Mouse (Mus musculus): ENCODE results near the gene Olfr328. TPM values are rescaled to one million over a fixed set of nuclear protein-coding genes. Genes with fewer than 3 reads are reported as not detected.

Gene Olfr328
- 0.04 TPM in 1 of 2 replicates, not detected in the other for polyA plus RNA-seq (2015; fragmentation: Nextera tagmentation; extraction: Ambion mirVana)

GRCm38 (mm10) chr11:58555536-58555935 lies at the start of gene Olfr328:
Gene Olfr328, minus strand, starts transcription at chr11:58555636.
- no peaks in the 10 kb centered on the region for H3K27me3 ChIP-seq (ENCODE audit: control insufficient read depth, insufficient read depth, low read length)
- no peaks in the 10 kb centered on the region for H3K4me1 ChIP-seq (replicated peaks; ENCODE audit: control insufficient read depth, insufficient read depth)
- WGBS: 83% methylated on average over 1 of the region's 1 CpGs
- TF ChIP-seq EP300 (optimal IDR thresholded peaks at IDR 0.05) (no peak), CTCF (IDR thresholded peaks at IDR 0.05; ENCODE audit: low read depth) (no peak)
- no peak within 1 kb of the TSS for H3K27ac ChIP-seq (replicated peaks)
- no peaks in the 10 kb centered on the region for H3K9me3 ChIP-seq (ENCODE audit: control insufficient read depth, low read length)
- ATAC-seq (ENCODE audit: low FRiP score, low TSS enrichment) (no peak), DNase-seq (ENCODE audit: low spot score) (no peak)
- H3K36me3 ChIP-seq (ENCODE audit: control insufficient read depth, insufficient read depth, low read length): no peaks in the 10 kb centered on the region
- H3K4me2 ChIP-seq (replicated peaks; ENCODE audit: low read depth): no peak within 1 kb of the TSS
- no peak within 1 kb of the TSS for H3K9ac ChIP-seq (ENCODE audit: low read length)
- H3K4me3 ChIP-seq (ENCODE audit: low read depth, low read length): no peak within 1 kb of the TSS

- peak; percentile 22 for ATAC-seq (ENCODE audit: low FRiP score, low TSS enrichment)
- Histone ChIP-seq H3K27ac (replicated peaks) (peak overlapping the region; percentile 70), H3K4me2 (replicated peaks; ENCODE audit: low read depth) (no peak overlapping the region), H3K4me3 (ENCODE audit: low read depth, low read length) (no peak overlapping the region), H3K27me3 (ENCODE audit: control insufficient read depth, insufficient read depth, low read length) (no peaks in the 10 kb centered on the region), H3K9ac (ENCODE audit: low read length) (no peak overlapping the region), H3K36me3 (ENCODE audit: control insufficient read depth, insufficient read depth, low read length) (no peaks in the 10 kb centered on the region), H3K9me3 (ENCODE audit: control insufficient read depth, low read length) (no peaks in the 10 kb centered on the region), H3K4me1 (replicated peaks; ENCODE audit: control insufficient read depth, insufficient read depth) (no peaks in the 10 kb centered on the region)
- TF ChIP-seq CTCF (IDR thresholded peaks at IDR 0.05; ENCODE audit: low read depth): no peak
- TF ChIP-seq EP300 (optimal IDR thresholded peaks at IDR 0.05): no peak
- DNase-seq (ENCODE audit: low spot score): peak; percentile 44
- 49% methylated on average over 3 of the region's 3 CpGs for WGBS
These were observed 49.8 kb upstream of the Olfr328 start for GRCm38 (mm10) chr11:58605228-58605627.

GRCm38 (mm10) chr11:58604688-58605087 lies 49.3 kb upstream of the Olfr328 start:
- Histone ChIP-seq H3K9me3 (ENCODE audit: control insufficient read depth, low read length) (no peaks in the 10 kb centered on the region), H3K36me3 (ENCODE audit: control insufficient read depth, insufficient read depth, low read length) (no peaks in the 10 kb centered on the region), H3K4me3 (ENCODE audit: low read depth, low read length) (no peak overlapping the region), H3K27me3 (ENCODE audit: control insufficient read depth, insufficient read depth, low read length) (no peaks in the 10 kb centered on the region), H3K27ac (replicated peaks) (no peak overlapping the region), H3K4me2 (replicated peaks; ENCODE audit: low read depth) (no peak overlapping the region), H3K9ac (ENCODE audit: low read length) (no peak overlapping the region), H3K4me1 (replicated peaks; ENCODE audit: control insufficient read depth, insufficient read depth) (no peaks in the 10 kb centered on the region)
- WGBS: 50% methylated on average over 2 of the region's 2 CpGs
- TF ChIP-seq CTCF (IDR thresholded peaks at IDR 0.05; ENCODE audit: low read depth) (no peak), EP300 (optimal IDR thresholded peaks at IDR 0.05) (no peak)
- peak; percentile 57 for ATAC-seq (ENCODE audit: low FRiP score, low TSS enrichment)
- peak; percentile 31 for DNase-seq (ENCODE audit: low spot score)

GRCm38 (mm10) chr11:58602800-58603560 lies 47.5 kb upstream of the Olfr328 start:
- ATAC-seq (ENCODE audit: low FRiP score, low TSS enrichment) (no peak), DNase-seq (ENCODE audit: low spot score) (no peak)
- no peaks in the 10 kb centered on the region for H3K36me3 ChIP-seq (ENCODE audit: control insufficient read depth, insufficient read depth, low read length)
- no peaks in the 10 kb centered on the region for H3K4me1 ChIP-seq (replicated peaks; ENCODE audit: control insufficient read depth, insufficient read depth)
- WGBS: 65% methylated on average over 6 of the region's 6 CpGs
- H3K9me3 ChIP-seq (ENCODE audit: control insufficient read depth, low read length): no peaks in the 10 kb centered on the region
- no peak overlapping the region for H3K4me3 ChIP-seq (ENCODE audit: low read depth, low read length)
- H3K27ac ChIP-seq (replicated peaks): no peak overlapping the region
- no peak overlapping the region for H3K4me2 ChIP-seq (replicated peaks; ENCODE audit: low read depth)
- no peaks in the 10 kb centered on the region for H3K27me3 ChIP-seq (ENCODE audit: control insufficient read depth, insufficient read depth, low read length)
- TF ChIP-seq EP300 (optimal IDR thresholded peaks at IDR 0.05) (no peak), CTCF (IDR thresholded peaks at IDR 0.05; ENCODE audit: low read depth) (no peak)
- no peak overlapping the region for H3K9ac ChIP-seq (ENCODE audit: low read length)

- ATAC-seq (ENCODE audit: low FRiP score, low TSS enrichment): no peak
- no peaks in the 10 kb centered on the region for H3K36me3 ChIP-seq (ENCODE audit: control insufficient read depth, insufficient read depth, low read length)
- TF ChIP-seq CTCF (IDR thresholded peaks at IDR 0.05; ENCODE audit: low read depth): no peak
- no peak for TF ChIP-seq EP300 (optimal IDR thresholded peaks at IDR 0.05)
- H3K9me3 ChIP-seq (ENCODE audit: control insufficient read depth, low read length): no peaks in the 10 kb centered on the region
- no peak for DNase-seq (ENCODE audit: low spot score)
- H3K27me3 ChIP-seq (ENCODE audit: control insufficient read depth, insufficient read depth, low read length): no peaks in the 10 kb centered on the region
- H3K4me3 ChIP-seq (ENCODE audit: low read depth, low read length): no peak overlapping the region
- no peaks in the 10 kb centered on the region for H3K4me1 ChIP-seq (replicated peaks; ENCODE audit: control insufficient read depth, insufficient read depth)
- no peak overlapping the region for H3K4me2 ChIP-seq (replicated peaks; ENCODE audit: low read depth)
- H3K27ac ChIP-seq (replicated peaks): no peak overlapping the region
- H3K9ac ChIP-seq (ENCODE audit: low read length): no peak overlapping the region
These were observed 46.6 kb upstream of the Olfr328 start for GRCm38 (mm10) chr11:58602062-58602461.

GRCm38 (mm10) chr11:58597837-58598236 lies 42.4 kb upstream of the Olfr328 start:
- H3K27me3 ChIP-seq (ENCODE audit: control insufficient read depth, insufficient read depth, low read length): no peaks in the 10 kb centered on the region
- WGBS: 90% methylated on average over 13 of the region's 13 CpGs
- ATAC-seq (ENCODE audit: low FRiP score, low TSS enrichment): no peak

More at GRCm38 (mm10) chr11:58597837-58598236, 42.4 kb upstream of the Olfr328 start:
- Histone ChIP-seq H3K27ac (replicated peaks) (no peak overlapping the region), H3K4me1 (replicated peaks; ENCODE audit: control insufficient read depth, insufficient read depth) (no peaks in the 10 kb centered on the region), H3K36me3 (ENCODE audit: control insufficient read depth, insufficient read depth, low read length) (no peaks in the 10 kb centered on the region), H3K9ac (ENCODE audit: low read length) (no peak overlapping the region), H3K4me3 (ENCODE audit: low read depth, low read length) (no peak overlapping the region), H3K4me2 (replicated peaks; ENCODE audit: low read depth) (no peak overlapping the region), H3K9me3 (ENCODE audit: control insufficient read depth, low read length) (no peaks in the 10 kb centered on the region)
- DNase-seq (ENCODE audit: low spot score): no peak
- TF ChIP-seq EP300 (optimal IDR thresholded peaks at IDR 0.05): no peak
- TF ChIP-seq CTCF (IDR thresholded peaks at IDR 0.05; ENCODE audit: low read depth): no peak
